Mouse (Mus musculus) stomach, postnatal 0 days (tissue): Measurements from ENCODE around the gene Phospho1.

ENCODE experiments used
- CTCF ChIP-seq: IDR thresholded peaks from 2 replicates; pipeline ENCODE4 v1.5.1; 2016; ENCODE audit warnings: antibody characterized with exemption, low read depth, mild to moderate bottlenecking, moderate library complexity
- EP300 ChIP-seq: optimal IDR thresholded peaks from 2 replicates; pipeline ENCODE3; 2016; ENCODE audit warnings: antibody characterized with exemption

GRCm38 (mm10) chr11:95828181-95828964 is 4.1 kb downstream of the Phospho1 start:
- TF ChIP-seq CTCF (no peak), EP300 (no peak)
